8 mouse cellular contexts compared by ENCODE assay signal in genomic region chr3:95668589-95669308, GRCm38 (mm10). TPM values are rescaled to one million over a fixed set of nuclear protein-coding genes. Genes with fewer than 3 reads are reported as not detected.
DNase-seq lines count a peak whose midpoint lies in the region; ATAC-seq lines count a peak whose summit lies in the region.

No protein-coding gene starts in this region.

- no peaks in the 10 kb centered on the region for H3K27me3 ChIP-seq in lung, embryonic 16.5 days (ENCODE audit: control insufficient read depth, insufficient read depth, low read depth, low read length)

- 42% methylated on average over 7 of the region's 7 CpGs for WGBS in lung, embryonic 16.5 days

- no peak overlapping the region; the same call in 1 of the 2 replicates for H3K9ac ChIP-seq in lung, embryonic 16.5 days (ENCODE audit: low read length)

- H3K4me3 ChIP-seq in lung, embryonic 16.5 days (ENCODE audit: low read length) = no peak overlapping the region

- peaks cover 56% of the 10 kb centered on the region for H3K4me1 ChIP-seq in lung, embryonic 16.5 days (replicated peaks; ENCODE audit: control insufficient read depth, insufficient read depth, low read length)

- H3K9me3 ChIP-seq in lung, embryonic 16.5 days (ENCODE audit: control insufficient read depth, low read length) = no peaks in the 10 kb centered on the region

- H3K27ac ChIP-seq in lung, embryonic 16.5 days (ENCODE audit: low read length) = peak overlapping the region; percentile 97

- no peak overlapping the region; the same call in 1 of the 2 replicates for H3K4me2 ChIP-seq in lung, embryonic 16.5 days (ENCODE audit: low read depth, low read length)

- no peak for DNase-seq in lung, postnatal 10 days
- peak; percentile 89 for DNase-seq in induced T-regulatory cell, adult 2 months (ENCODE audit: low read depth)
- peak; percentile 82 for DNase-seq in naive thymus-derived CD4-positive, alpha-beta T cell, adult 2 months (ENCODE audit: low read depth)
- no peak for DNase-seq in ovary, postnatal 14 days (ENCODE audit: low spot score)
- no peak for DNase-seq in gastrocnemius, postnatal 25 days
- no peak for DNase-seq in left cerebral cortex, adult 18-20 months (ENCODE audit: low spot score in 2 of 2)

- H3K36me3 ChIP-seq in lung, embryonic 16.5 days (ENCODE audit: control insufficient read depth, insufficient read depth, low read length) = peaks cover 12% of the 10 kb centered on the region

- ATAC-seq in lung, embryonic 16.5 days (ENCODE audit: low read depth) = no peak
- ATAC-seq in common myeloid progenitor, adult 5-6 weeks (replicated peaks; ENCODE audit: low read depth, poor library complexity, severe bottlenecking) = peak; percentile 26

RNA-seq across cellular contexts. Expression of gene Mcl1, which starts 10.2 kb away (rescaled TPM):
- polyA plus RNA-seq in lung, embryonic 16.5 days (2015; fragmentation: Nextera tagmentation; extraction: Ambion mirVana) = 23.1 and 31.7 TPM in 2 replicates
- total RNA-seq in common myeloid progenitor, adult 5-6 weeks (2017) = 141 and 159 TPM in 2 replicates
- 100 to 1,000 TPM; 111 to 133 TPM for total RNA-seq in gastrocnemius, postnatal 25 days (2021)
- total RNA-seq in left cerebral cortex, adult 18-20 months (2021) = 10 to 100 TPM; 59.7 to 64.1 TPM

RNA-seq across cellular contexts. Expression of gene Adamtsl4, which starts 19.0 kb away (rescaled TPM):
- polyA plus RNA-seq in lung, embryonic 16.5 days (2015; fragmentation: Nextera tagmentation; extraction: Ambion mirVana) = 4.4 and 5.5 TPM in 2 replicates
- 0.37 TPM in 1 of 2 replicates, not detected in the other for total RNA-seq in common myeloid progenitor, adult 5-6 weeks (2017)
- 10 to 100 TPM; 21.3 to 37.2 TPM for total RNA-seq in gastrocnemius, postnatal 25 days (2021)
- 1 to 10 TPM; 4.4 to 8.2 TPM for total RNA-seq in left cerebral cortex, adult 18-20 months (2021)

RNA-seq across cellular contexts. Expression of gene Ensa, which starts 44.0 kb away (rescaled TPM):
- 61.6 and 65.0 TPM in 2 replicates for polyA plus RNA-seq in lung, embryonic 16.5 days (2015; fragmentation: Nextera tagmentation; extraction: Ambion mirVana)
- 79.4 and 79.7 TPM in 2 replicates for total RNA-seq in common myeloid progenitor, adult 5-6 weeks (2017)
- total RNA-seq in gastrocnemius, postnatal 25 days (2021) = 10 to 100 TPM; 92.1 to 93.9 TPM
- total RNA-seq in left cerebral cortex, adult 18-20 months (2021) = 100 to 1,000 TPM; 351 to 360 TPM

Comparison
In these comparisons a context has a peak if more than half of its experiments do, and no peak if none do; other contexts are left out.
1. DNase-seq: peak in induced T-regulatory cell, adult 2 months (single experiment) and naive thymus-derived CD4-positive, alpha-beta T cell, adult 2 months (single experiment); none in lung, postnatal 10 days (single experiment), ovary, postnatal 14 days (single experiment), gastrocnemius, postnatal 25 days (single experiment) and left cerebral cortex, adult 18-20 months (0 of 2).